Mouse (Mus musculus) CD4-positive helper T cell, adult 2 months (primary cell): ENCODE results near the gene Abcb9.
A peak's percentile ranks its signal among the peaks of the same experiment; 100 is the strongest.

ENCODE experiments used
- DNase-seq: peaks from one replicate; pipeline ENCODE4 v3.0.0-alpha.2; 2012; ENCODE audit warnings: low read depth, missing footprints, low spot score

Abcb9 gene

GRCm38 (mm10) chr5:124034471-124034870 is 61.1 kb downstream of the Abcb9 start:
- peak; percentile 95 for DNase-seq

- peak; percentile 95 for DNase-seq
Measured at GRCm38 (mm10) chr5:124032001-124032508, 63.5 kb downstream of the Abcb9 start, which contains the start of gene Vps37b. Gene Vps37b (minus strand): TSS chr5:124032270.

GRCm38 (mm10) chr5:124031068-124031955 is 64.3 kb downstream of the Abcb9 start:
- peak; percentile 46 for DNase-seq

- DNase-seq, result peak; percentile 50
Measured at GRCm38 (mm10) chr5:124030386-124031067, 65.1 kb downstream of the Abcb9 start.

GRCm38 (mm10) chr5:124029220-124030035 is 66.2 kb downstream of the Abcb9 start:
- no peak for DNase-seq

GRCm38 (mm10) chr5:124028680-124029079 is 66.9 kb downstream of the Abcb9 start:
- DNase-seq, result peak; percentile 62

- no peak for DNase-seq
Measured at GRCm38 (mm10) chr5:124027702-124028470, 67.7 kb downstream of the Abcb9 start.

- DNase-seq, result no peak
Measured at GRCm38 (mm10) chr5:124026568-124026967, 69.0 kb downstream of the Abcb9 start.

- DNase-seq, result no peak
Measured at GRCm38 (mm10) chr5:124025587-124026441, 69.8 kb downstream of the Abcb9 start.

GRCm38 (mm10) chr5:124025146-124025545 is 70.5 kb downstream of the Abcb9 start:
- DNase-seq, result no peak

GRCm38 (mm10) chr5:124024677-124025076 is 70.9 kb downstream of the Abcb9 start:
- DNase-seq, result no peak

- peak; percentile 74 for DNase-seq
Measured at GRCm38 (mm10) chr5:124022365-124022764, 73.2 kb downstream of the Abcb9 start.

GRCm38 (mm10) chr5:124021701-124022100 is 73.9 kb downstream of the Abcb9 start:
- no peak for DNase-seq

GRCm38 (mm10) chr5:124021148-124021547 is 74.5 kb downstream of the Abcb9 start:
- no peak for DNase-seq

- peak; percentile 63 for DNase-seq
Measured at GRCm38 (mm10) chr5:124019348-124020216, 76.0 kb downstream of the Abcb9 start.

- DNase-seq, result no peak
Measured at GRCm38 (mm10) chr5:124018651-124019050, 76.9 kb downstream of the Abcb9 start.

- no peak for DNase-seq
Measured at GRCm38 (mm10) chr5:124017941-124018340, 77.7 kb downstream of the Abcb9 start.

GRCm38 (mm10) chr5:124016291-124016821 is 79.2 kb downstream of the Abcb9 start:
- no peak for DNase-seq

GRCm38 (mm10) chr5:124015727-124016126 is 79.9 kb downstream of the Abcb9 start:
- DNase-seq, result no peak
